Mouse (Mus musculus): Measurements from ENCODE around the gene Alox5. TPM values are rescaled to one million over a fixed set of nuclear protein-coding genes. Genes with fewer than 3 reads are reported as not detected.

Gene Alox5
- polyA plus RNA-seq, 1 experiment from 2014 or later, result 0.46 TPM

GRCm38 (mm10) chr6:116394916-116395648 lies 65.9 kb downstream of the Alox5 start:
- TF ChIP-seq CTCF (IDR thresholded peaks at IDR 0.05; ENCODE audit: low read depth), result no peak
- no peak for DNase-seq (ENCODE audit: low spot score)
- WGBS, result 40% methylated on average over 2 of the region's 2 CpGs

GRCm38 (mm10) chr6:116389481-116389880 lies 71.5 kb downstream of the Alox5 start:
- Histone ChIP-seq H3K27me3 (ENCODE audit: insufficient read depth, low read length) (no peaks in the 10 kb centered on the region), H3K9ac (ENCODE audit: low read depth, low read length) (no peak overlapping the region), H3K4me3 (replicated peaks; ENCODE audit: low read depth, low read length) (no peak overlapping the region), H3K27ac (no peak overlapping the region), H3K9me3 (replicated peaks; ENCODE audit: low read length) (no peaks in the 10 kb centered on the region), H3K4me2 (ENCODE audit: low read length) (no peak overlapping the region), H3K36me3 (ENCODE audit: insufficient read depth, low read length) (no peaks in the 10 kb centered on the region), H3K4me1 (replicated peaks; ENCODE audit: insufficient read depth, low read length) (no peaks in the 10 kb centered on the region)
- TF ChIP-seq CTCF (IDR thresholded peaks at IDR 0.05; ENCODE audit: low read depth), result no peak
- DNase-seq (ENCODE audit: low spot score), result no peak
- ATAC-seq (replicated peaks; ENCODE audit: low FRiP score, low read depth), result no peak

More at GRCm38 (mm10) chr6:116394916-116395648, 65.9 kb downstream of the Alox5 start:
- Histone ChIP-seq H3K4me1 (replicated peaks; ENCODE audit: insufficient read depth, low read length) (no peaks in the 10 kb centered on the region), H3K9ac (ENCODE audit: low read depth, low read length) (no peak overlapping the region), H3K9me3 (replicated peaks; ENCODE audit: low read length) (no peaks in the 10 kb centered on the region), H3K27ac (no peak overlapping the region), H3K36me3 (ENCODE audit: insufficient read depth, low read length) (no peaks in the 10 kb centered on the region), H3K4me2 (ENCODE audit: low read length) (no peak overlapping the region), H3K4me3 (replicated peaks; ENCODE audit: low read depth, low read length) (no peak overlapping the region), H3K27me3 (ENCODE audit: insufficient read depth, low read length) (no peaks in the 10 kb centered on the region)
- no peak for ATAC-seq (replicated peaks; ENCODE audit: low FRiP score, low read depth)

GRCm38 (mm10) chr6:116388068-116388467 lies 72.9 kb downstream of the Alox5 start:
- no peak overlapping the region for H3K4me3 ChIP-seq (replicated peaks; ENCODE audit: low read depth, low read length)
- H3K9me3 ChIP-seq (replicated peaks; ENCODE audit: low read length), result no peaks in the 10 kb centered on the region
- DNase-seq (ENCODE audit: low spot score) (no peak), ATAC-seq (replicated peaks; ENCODE audit: low FRiP score, low read depth) (no peak)
- no peak for TF ChIP-seq CTCF (IDR thresholded peaks at IDR 0.05; ENCODE audit: low read depth)
- no peak overlapping the region for H3K27ac ChIP-seq
- H3K9ac ChIP-seq (ENCODE audit: low read depth, low read length), result no peak overlapping the region
- no peak overlapping the region for H3K4me2 ChIP-seq (ENCODE audit: low read length)
- no peaks in the 10 kb centered on the region for H3K36me3 ChIP-seq (ENCODE audit: insufficient read depth, low read length)
- H3K27me3 ChIP-seq (ENCODE audit: insufficient read depth, low read length), result no peaks in the 10 kb centered on the region
- 93% methylated on average over 1 of the region's 1 CpGs for WGBS
- H3K4me1 ChIP-seq (replicated peaks; ENCODE audit: insufficient read depth, low read length), result no peaks in the 10 kb centered on the region; the same call in 1 of the 2 replicates

GRCm38 (mm10) chr6:116386506-116386905 lies 74.5 kb downstream of the Alox5 start:
- H3K4me2 ChIP-seq (ENCODE audit: low read length), result no peak overlapping the region
- 0 out of 2 replicates have a peak overlapping the region, but pooled peaks have one; percentile 58 for H3K27ac ChIP-seq
- peaks cover 4% of the 10 kb centered on the region; the same call in 1 of the 2 replicates for H3K4me1 ChIP-seq (replicated peaks; ENCODE audit: insufficient read depth, low read length)
- H3K36me3 ChIP-seq (ENCODE audit: insufficient read depth, low read length), result no peaks in the 10 kb centered on the region
- ATAC-seq (replicated peaks; ENCODE audit: low FRiP score, low read depth) (no peak), DNase-seq (ENCODE audit: low spot score) (no peak)
- H3K4me3 ChIP-seq (replicated peaks; ENCODE audit: low read depth, low read length), result no peak overlapping the region
- H3K9me3 ChIP-seq (replicated peaks; ENCODE audit: low read length), result no peaks in the 10 kb centered on the region
- no peaks in the 10 kb centered on the region for H3K27me3 ChIP-seq (ENCODE audit: insufficient read depth, low read length)
- WGBS, result 59% methylated on average over 3 of the region's 3 CpGs
- TF ChIP-seq CTCF (IDR thresholded peaks at IDR 0.05; ENCODE audit: low read depth), result no peak
- H3K9ac ChIP-seq (ENCODE audit: low read depth, low read length), result no peak overlapping the region

GRCm38 (mm10) chr6:116386045-116386415 lies 74.9 kb downstream of the Alox5 start:
- DNase-seq (ENCODE audit: low spot score), result peak; percentile 77
- 19% methylated on average over 4 of the region's 4 CpGs for WGBS

GRCm38 (mm10) chr6:116385194-116386044 lies 75.6 kb downstream of the Alox5 start:
- peak; percentile 82 for DNase-seq (ENCODE audit: low spot score)
- Histone ChIP-seq H3K4me2 (ENCODE audit: low read length) (peak overlapping the region; percentile 17), H3K36me3 (ENCODE audit: insufficient read depth, low read length) (no peaks in the 10 kb centered on the region), H3K4me1 (replicated peaks; ENCODE audit: insufficient read depth, low read length) (peaks cover 6% of the 10 kb centered on the region; the same call in 1 of the 2 replicates), H3K27me3 (ENCODE audit: insufficient read depth, low read length) (no peaks in the 10 kb centered on the region), H3K9me3 (replicated peaks; ENCODE audit: low read length) (no peaks in the 10 kb centered on the region), H3K27ac (peak overlapping the region; percentile 58), H3K4me3 (replicated peaks; ENCODE audit: low read depth, low read length) (no peak overlapping the region), H3K9ac (ENCODE audit: low read depth, low read length) (no peak overlapping the region)
- ATAC-seq (replicated peaks; ENCODE audit: low FRiP score, low read depth), result peak; percentile 77
- WGBS, result 10% methylated on average over 5 of the region's 5 CpGs
- no peak for TF ChIP-seq CTCF (IDR thresholded peaks at IDR 0.05; ENCODE audit: low read depth)

More at GRCm38 (mm10) chr6:116386045-116386415, 74.9 kb downstream of the Alox5 start:
- Histone ChIP-seq H3K4me1 (replicated peaks; ENCODE audit: insufficient read depth, low read length) (peaks cover 6% of the 10 kb centered on the region; the same call in 1 of the 2 replicates), H3K9ac (ENCODE audit: low read depth, low read length) (no peak overlapping the region), H3K36me3 (ENCODE audit: insufficient read depth, low read length) (no peaks in the 10 kb centered on the region), H3K27ac (0 out of 2 replicates have a peak overlapping the region, but pooled peaks have one; percentile 58), H3K4me3 (replicated peaks; ENCODE audit: low read depth, low read length) (no peak overlapping the region), H3K27me3 (ENCODE audit: insufficient read depth, low read length) (no peaks in the 10 kb centered on the region), H3K4me2 (ENCODE audit: low read length) (peak overlapping the region; percentile 17; the same call in 1 of the 2 replicates), H3K9me3 (replicated peaks; ENCODE audit: low read length) (no peaks in the 10 kb centered on the region)
- no peak for TF ChIP-seq CTCF (IDR thresholded peaks at IDR 0.05; ENCODE audit: low read depth)
- peak; percentile 93 for ATAC-seq (replicated peaks; ENCODE audit: low FRiP score, low read depth)
